Mouse (Mus musculus): ENCODE data around the gene Vangl1.
A peak's percentile ranks its signal among the peaks of the same experiment; 100 is the strongest.
"Not testable (repeated sequence)": the region's sequence is repeated elsewhere in the genome, so short reads cannot be mapped to it uniquely, and the experiment has no call there.

Gene Vangl1

DNA sequence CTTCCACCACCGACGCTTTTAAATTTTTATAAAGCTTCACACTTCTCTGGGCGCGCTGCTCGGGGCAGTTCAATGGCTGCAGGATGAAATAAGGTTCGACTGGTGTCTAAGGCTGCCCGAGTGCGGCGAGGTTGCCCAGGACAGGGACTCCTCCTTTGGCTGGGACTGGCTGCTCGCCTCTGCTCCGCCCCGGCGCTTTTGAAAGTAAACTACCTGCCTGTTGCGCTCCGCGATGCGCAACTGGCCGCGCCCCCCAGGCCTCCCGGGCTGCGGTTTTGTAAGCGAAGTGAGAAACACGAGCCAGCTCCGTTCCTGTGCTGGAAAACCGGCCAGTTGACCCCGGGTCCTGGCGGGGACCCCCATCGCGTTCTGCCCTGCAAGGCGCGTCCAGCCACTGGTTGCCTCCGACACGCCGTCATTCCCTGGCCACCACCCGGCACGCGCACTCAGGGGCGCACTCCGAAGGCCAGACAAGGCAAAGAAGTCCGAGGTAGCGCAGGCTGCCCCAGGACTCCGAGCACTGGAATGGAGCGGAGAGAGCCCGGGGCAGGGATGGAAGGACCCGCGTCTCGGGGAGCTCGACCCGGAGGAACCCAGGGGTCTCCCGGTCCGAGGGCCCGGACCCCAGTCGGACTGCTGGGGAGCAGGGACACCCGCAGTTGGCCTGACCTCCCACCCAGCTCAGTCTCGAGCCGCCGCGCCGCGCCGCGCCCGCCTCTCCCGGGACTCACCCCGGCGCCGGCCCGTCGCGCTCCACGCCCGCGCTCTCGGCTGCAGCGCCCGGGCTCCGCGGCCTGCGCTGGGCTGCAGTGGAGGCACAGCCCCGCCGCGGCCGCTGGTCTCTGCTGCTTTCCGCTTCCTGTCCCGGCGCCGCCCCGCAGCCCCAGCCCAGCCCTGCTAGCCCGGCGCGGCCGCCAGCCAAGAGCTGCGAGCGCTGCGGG is at the start of gene Vangl1:
Gene Vangl1 (minus strand): TSS at position 913 of the 941 bp plus-strand sequence.
- peak; percentile 98 for DNase-seq

DNA sequence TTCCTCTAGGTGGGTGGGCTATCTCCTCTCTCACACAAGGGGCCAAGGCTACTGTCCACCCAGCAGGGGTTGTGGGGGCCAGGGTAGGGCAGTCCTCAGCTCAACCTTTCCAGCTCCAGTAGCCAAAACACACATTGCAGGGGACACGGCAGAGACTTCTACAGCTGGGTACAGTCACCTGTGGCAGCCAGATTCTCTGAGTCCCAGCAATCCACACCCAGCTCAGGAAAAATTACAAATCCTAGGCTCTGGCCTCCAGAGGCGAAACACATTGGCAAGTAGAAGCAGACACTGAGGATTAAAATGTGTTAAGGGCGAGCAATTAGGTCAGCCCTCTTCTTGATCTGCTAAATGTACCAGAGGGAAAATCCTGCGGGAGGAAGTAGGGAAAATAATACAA is 49.1 kb upstream of the Vangl1 start:
- peak; percentile 95 for DNase-seq

DNA sequence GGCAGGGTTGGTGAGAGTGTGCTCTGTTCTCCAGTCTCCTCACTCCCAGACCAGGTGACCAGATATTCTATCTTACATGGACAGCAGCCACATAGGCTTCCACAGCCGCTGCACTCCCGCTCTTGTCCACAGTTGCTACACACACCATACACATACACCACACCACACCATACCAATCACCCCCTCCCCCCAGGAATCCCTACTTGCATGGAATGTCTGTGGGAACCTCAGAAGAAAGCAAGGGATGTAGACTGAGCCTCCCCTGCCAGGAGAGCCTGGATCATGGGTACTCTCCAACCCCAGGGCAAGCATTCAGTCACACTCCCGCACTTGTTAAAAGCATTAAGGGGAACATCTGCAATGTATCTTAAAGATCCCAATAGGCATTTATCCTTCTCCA is 48.4 kb upstream of the Vangl1 start:
- DNase-seq: peak; percentile 78

DNA sequence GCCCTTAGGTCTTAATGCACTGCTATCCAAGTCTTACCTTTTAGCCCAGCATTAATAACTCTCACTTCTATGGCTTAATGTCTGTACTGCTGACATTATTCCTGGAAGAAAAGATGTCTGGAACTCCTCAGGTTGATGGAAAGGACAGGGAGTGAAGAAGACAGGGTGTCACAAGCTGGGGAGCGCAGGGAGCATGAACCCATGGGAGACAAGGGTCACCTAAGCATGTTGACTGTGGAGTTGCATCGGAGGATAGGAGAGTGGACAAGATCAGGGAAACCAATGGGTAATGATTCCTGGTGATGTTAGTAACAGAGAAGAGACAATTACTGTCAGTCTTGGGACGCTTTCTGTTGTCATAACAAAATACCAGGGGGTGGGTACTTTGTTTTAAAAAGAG is 46.4 kb upstream of the Vangl1 start:
- peak; percentile 74 for DNase-seq

DNA sequence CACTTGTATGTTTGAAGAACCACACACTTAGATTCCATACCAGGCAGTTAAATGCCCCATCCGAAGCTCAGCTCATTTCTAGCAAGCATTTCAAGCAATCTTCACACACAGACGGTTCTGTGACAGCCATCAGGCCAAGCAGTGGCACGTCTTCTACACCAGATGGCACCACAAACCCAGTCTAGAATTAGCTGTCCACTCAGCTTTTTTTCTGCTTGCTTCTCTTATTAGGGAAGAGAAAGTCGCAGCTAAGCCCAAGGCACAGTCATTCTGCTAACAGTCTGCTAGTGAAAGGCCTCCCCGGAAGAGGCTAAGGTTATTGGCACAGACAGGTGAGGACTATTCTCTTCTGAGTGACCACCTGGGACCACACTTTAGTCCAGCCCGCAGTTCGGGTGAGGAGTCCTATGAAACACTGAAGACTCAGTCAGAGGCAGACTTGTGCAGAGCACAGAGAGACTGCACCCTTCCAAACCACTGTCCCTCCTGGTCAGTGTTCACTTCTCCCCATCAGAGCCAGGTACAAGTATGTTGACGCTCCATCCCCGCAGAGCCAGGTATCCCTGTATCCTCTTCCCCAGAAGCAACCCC is 45.0 kb upstream of the Vangl1 start:
- DNase-seq: peak; percentile 90

DNA sequence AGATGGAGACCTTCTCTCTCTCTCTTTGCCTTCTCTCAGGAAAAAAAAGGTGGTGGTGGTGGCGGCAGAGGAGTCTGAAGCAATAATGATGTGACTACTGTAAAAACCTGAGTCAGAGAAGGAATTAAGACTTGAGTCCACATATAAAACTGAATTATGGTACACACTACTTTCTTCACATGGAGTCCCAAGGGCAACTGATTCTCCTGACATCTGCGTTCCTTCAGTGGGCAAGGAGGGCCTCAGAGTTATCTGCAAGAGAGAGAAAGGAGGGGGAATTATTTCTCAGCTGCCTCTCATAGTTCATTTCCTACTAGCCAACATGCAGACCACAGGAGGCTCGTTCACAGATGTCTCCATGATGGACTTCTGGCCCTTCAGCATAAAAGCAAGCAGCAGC is 40.1 kb upstream of the Vangl1 start:
- peak; percentile 66 for DNase-seq

DNA sequence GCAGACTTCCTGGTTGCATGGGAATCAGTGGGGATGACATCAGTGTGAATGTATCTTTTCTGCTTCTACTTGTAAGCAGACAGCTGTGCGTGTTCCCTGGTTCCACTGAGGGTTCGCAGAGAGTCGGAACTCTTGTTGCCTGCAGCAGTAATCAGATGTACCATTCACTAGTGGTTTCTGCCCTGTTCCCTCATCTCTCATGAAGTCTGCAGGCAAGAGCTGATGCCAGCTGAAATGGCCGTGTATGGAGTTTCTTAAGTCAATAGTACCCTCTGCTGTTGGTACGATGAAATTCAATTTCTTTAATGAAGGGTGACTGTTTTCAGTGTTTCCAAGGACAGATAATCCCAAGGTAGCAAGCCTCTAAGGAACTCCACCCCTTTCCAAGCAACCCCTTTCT is 38.4 kb upstream of the Vangl1 start:
- peak; percentile 91 for DNase-seq

DNA sequence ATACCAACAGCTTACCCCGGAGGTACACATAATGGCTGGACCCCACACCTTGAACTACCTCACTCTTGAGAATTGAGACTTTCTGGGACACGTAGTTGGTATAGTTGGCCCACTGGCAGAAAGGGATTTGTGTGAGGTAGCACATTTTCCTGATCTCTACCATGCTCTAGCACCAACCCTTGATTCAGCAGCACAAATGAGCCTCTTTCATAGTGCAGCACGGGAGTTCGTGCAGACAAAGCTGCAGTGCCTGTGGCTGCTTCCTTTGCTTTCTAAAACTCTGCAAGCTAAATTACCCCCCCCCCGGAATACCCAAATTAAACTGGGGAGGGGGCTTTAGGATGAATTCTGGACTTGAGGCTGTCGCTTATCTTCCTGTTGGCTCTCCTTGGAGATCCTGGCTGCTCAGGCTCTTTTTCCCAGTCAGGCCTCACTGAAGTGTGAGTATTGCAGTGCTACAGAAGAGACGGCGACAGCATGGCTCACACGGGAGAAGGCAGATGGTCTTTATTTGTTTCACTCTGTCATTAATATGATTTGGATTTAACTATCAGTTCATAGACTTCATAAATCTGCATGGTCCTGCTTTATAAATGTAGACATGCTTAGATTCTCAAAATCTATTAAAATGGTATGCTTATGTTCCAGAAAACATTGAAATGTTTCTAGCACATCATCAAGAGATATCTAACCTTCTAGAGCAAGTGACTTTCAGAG is 27.1 kb upstream of the Vangl1 start:
- peak; percentile 52 for DNase-seq

DNA sequence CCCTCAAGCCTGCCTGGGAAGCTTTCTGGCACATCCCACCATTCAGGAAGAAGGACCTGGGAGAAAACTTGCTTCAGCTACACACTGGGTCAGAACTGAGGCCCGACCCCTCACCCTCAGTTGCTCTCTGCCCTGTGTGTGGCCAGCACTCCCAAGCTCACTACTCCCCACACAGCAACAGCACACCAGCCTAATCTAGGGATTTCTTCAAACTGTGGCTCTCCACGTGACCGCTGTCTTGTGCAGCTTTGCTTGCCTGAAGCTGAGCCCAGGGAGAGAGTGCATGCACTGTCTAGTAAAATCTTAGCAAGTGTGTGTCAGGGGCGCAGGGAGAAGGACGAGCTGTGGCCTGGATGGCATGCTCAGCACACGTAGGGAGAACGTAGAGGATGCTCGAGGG is 18.3 kb upstream of the Vangl1 start:
- peak; percentile 73 for DNase-seq

DNA sequence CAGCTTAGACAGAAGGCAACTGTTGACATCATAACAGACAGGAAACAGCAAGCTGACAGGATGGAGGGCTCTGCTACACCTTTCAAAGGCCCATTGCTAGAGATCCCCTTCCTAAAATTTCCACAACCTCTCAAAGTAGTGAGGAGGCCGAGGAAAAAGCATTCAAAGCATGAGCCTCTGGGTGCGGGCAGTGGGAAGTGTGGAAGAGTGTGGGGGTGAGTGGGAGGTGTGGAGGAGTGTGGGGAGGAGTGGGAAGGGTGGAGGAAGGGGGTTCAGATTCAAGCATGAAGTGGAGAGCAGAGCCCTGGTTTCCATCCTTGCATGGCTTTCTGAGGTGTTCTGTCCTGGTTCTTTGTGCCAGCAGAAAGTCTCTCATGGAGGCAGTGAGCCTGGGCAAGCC is 13.8 kb upstream of the Vangl1 start:
- DNase-seq: peak; percentile 64

DNA sequence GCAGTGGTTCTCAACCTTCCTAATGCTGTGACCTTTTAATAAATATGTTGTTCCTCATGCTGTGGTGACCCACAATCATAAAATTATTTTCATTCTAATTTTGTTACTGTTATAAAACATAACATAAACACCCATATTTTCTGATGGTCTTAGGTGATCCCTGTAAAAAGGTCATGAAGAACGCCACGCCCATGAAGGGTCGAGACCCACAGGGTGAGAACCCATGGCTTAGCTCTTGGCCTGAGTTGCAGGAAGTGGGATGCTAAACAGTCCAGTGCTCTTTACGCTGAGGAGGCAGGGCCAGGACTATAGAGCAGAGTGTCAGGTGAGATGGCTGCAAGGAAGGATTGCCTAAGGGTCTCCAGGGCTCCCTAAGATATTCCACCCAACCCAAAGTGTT is 10.2 kb upstream of the Vangl1 start:
- DNase-seq: peak; percentile 51

DNA sequence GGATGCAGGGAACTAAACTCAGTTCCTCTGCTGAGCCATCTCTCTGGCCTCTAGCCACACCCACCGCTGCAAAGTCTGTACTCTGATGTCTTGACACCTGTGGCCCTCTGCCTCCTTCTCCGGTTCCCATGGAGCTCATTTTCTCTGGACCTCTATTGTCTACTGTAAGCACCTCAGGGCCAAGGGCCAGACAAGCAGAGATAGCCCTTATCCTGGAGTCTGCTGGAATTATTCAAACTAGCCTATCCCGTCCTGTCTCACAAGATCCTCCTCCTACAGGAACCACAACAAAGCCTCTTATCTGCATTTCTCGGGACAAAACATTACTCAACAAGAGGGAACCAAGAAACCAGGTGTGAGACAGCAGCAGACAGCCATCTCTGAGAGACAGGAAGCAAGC is 9.8 kb upstream of the Vangl1 start:
- DNase-seq: peak; percentile 84

DNA sequence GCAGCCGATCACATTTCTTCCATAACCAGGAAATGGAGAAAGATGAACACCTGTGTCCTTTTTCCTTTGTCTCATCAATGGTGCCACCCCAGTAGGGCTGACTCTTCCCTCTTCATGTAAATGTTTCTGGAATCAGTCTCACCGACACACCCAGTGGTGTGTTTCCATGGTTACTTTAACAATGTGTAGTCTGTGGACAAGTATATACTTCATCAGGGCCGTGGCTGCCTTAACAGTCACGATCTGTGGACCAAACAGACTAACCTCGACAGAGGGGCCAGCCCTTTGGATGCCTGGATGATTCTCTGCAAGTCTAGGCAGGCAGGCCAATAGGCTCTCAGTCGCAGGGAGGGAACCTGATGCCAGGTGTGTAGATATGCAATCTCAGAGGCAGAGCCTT is 8.4 kb upstream of the Vangl1 start:
- peak; percentile 69 for DNase-seq

DNA sequence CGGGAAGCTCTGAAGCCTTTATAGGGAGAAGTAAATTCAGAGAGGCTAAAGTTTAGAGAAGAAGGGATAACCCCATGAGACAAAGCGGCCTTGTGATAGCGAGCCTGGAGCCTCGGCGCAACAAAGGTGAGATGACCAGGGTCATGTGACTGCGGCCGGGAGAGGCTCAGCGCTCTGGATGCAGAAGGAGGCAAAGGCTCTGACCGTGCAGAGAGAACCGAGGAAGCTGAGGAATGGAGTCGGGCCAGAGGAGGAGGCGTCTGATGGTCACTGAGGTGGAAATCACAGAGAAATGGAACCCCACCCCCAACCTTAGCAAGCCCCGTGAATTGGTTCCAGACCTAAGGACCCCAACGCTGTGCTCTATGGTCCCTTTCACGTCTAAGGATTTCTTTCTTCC is 7.8 kb upstream of the Vangl1 start:
- peak; percentile 68 for DNase-seq

DNA sequence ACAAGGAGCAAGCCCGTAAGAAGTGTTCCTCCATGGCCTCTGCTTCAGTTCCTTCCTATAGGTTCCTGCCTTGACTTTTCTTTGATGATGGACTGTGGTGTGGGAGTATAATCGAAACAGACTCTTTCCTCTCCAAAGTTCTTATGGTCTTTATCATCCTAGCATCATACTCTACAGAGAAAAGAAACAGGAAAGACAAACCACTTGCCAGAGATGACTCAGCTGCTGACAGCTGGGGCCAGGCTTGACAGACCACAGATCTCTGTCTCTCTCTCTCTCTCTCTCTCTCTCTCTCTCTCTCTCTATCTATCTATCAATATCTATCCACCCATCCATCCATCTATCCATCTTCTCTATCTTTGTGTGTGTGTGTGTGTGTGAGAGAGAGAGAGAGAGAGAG is 6.8 kb upstream of the Vangl1 start:
- no peak for DNase-seq

DNA sequence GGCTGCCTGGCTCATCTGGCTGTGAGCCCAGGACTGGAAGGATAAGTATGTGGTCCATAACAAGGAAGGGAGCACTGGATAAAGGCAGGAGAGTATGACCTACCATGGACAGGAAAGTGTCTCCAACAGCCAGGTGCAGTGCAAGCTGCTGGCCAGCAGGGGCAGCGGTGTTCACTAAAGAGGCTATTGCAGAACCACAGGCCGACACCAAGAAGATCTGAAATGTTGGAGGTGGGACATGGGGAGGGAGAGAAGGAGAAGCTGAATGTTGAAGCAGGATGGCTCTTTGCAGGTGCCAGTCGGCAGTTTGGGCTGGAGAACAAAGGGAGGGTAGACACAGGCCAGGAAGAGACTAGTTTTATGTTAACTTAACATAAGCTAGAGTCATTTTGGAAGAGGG is 6.3 kb upstream of the Vangl1 start:
- no peak for DNase-seq

DNA sequence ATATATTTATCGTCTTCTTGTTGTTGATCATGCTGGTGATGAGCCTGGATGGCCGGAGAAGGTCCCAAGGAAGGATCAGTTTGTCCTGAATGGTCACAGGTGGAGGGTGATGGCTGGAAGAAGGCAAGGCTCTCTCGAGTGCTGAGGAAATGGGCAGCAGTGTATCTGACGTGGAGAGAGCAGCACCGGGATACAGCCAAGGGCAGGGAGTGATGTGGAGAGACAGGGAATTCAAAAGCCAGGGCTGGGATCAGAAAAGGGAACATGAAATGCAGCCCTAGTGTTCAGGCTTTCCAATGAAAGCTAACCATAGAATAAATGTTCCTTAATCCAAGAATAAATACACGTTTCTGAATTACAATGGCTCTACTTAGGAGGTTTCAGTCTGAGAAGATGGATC is 4.4 kb upstream of the Vangl1 start:
- DNase-seq: peak; percentile 66

DNA sequence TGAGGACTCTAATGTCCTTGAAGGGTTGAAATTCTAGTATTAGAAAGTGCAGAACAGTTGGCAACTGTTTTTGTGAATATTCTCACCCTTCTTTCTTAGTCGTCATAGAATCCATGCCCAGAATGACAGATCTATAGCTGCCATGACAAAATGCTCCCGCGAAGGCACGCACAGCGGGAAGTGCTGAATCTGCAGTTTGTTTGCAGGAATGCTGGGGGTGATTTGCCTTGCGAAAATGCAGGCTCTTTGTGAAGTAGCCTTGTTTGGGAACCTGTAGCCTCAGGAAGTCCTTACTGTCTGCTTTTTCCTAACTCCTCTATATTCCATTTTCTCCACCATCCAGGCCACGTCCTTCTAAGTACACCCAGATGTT is 951 bp upstream of the Vangl1 start:
- no peak for DNase-seq

DNA sequence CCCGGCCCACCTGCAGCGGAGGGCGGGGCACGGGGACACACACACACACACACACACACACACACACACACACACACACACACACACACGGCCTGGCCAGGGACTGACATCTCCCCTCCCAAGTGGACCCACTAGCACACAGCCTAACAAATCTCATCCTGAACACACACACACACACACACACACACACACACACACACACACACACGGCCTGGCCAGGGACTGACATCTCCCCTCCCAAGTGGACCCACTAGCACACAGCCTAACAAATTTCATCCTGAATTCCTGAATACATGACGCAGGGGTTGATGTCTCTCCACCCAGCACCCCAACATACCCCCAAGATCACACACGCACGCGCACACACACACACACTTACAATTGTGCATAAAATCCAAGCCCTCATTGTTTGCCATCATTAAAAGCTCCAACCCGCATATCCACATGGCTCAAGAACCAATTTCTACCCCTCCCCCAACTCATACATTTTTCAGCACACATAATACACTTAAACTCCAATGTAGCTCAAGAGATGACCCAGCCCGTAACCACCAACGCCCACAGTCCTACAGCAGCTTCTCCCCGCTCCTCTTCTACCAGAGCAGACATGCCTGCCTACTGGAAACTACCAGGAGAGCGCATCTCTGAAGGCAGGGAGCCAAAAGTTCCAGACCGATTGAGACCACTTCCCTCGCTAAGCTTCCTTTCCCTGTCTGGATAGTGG is 403 bp upstream of the Vangl1 start:
- not testable (repeated sequence) for DNase-seq

DNA sequence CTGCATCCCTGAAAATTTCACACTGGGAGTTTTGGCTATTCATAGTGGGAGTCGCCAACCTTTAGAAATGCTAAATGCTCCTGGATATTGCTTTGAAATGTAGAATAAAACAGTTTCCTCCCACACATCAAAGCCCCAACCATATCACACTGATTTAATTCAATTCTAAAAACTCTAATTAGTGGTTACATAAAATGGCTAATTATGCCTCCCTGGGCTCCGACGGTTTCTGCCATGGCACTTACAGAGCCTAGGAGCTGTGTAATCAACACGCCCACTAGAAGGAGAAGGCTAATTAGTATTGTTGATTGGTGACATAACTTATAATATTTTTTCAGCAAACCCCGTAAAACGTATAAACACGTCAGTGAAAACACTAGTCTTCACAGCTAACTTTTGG is 1.4 kb downstream of the Vangl1 start:
- DNase-seq: no peak

DNA sequence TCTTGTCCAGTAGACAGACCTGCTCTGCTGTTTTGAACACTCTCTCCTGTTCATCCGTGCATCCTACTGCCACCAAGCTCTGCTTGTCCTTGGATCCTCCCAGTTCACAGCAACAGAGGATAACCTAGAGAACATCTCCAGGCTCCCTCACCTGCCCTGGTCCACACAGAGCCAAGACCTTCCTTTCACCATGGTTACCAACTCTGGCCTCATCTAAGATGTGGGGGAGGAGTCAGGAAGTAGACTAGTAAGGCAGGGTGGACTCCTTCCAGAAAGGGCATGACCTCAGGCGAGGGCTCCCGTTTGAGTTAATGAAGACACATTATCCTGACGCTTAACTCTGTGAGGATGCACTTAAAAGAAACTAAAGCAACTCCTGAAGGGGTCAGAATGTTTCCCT is 4.5 kb downstream of the Vangl1 start:
- DNase-seq: peak; percentile 87

DNA sequence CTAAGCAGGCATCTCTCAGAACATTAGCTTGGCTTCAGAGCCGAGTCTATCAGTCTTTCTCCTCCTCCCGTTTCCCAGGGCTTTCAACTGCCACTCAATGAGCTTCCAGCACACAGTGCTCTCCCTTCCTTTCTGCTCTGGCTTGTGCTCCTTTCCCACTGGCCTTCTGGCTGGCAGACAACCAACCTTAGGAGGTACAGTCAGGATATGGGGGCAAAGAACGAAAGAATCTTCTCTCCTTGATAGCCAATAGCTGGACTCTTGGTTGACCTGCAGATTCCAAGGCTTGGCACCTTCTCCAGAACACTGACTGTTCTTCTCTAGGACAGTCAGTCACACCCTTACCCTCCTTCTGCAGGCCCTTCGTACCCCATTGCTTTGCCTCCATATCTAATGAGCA is 5.3 kb downstream of the Vangl1 start:
- DNase-seq: no peak

DNA sequence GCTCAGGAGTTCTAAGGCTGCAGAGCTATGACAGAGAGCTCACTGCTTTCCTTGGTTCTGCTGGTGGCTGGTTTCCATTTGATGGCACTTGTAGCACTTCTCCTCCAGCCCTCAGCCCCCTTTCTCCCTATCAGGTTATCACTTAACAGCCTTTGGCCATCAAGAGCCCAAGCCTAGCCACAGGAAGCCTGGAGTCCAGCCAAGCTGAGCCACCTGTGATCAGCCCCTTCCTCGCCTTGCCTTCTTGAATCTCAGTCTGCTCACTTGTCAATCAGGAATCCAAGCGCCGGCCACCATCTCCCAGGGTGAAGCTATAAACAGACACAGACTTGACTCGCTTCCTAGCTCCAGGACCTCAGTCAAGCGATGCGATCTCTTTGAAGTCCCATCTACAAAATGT is 6.0 kb downstream of the Vangl1 start:
- DNase-seq: no peak

Measured in heart, adult 11 months (tissue).